Mouse (Mus musculus): ENCODE measurements at regions not wholly inside any gene's neighbourhood (a gene's known extent, or its start where the extent isn't known, plus 50 kb on each side); places are given as distances from the start of the nearest gene placed in this dataset.

DNA sequence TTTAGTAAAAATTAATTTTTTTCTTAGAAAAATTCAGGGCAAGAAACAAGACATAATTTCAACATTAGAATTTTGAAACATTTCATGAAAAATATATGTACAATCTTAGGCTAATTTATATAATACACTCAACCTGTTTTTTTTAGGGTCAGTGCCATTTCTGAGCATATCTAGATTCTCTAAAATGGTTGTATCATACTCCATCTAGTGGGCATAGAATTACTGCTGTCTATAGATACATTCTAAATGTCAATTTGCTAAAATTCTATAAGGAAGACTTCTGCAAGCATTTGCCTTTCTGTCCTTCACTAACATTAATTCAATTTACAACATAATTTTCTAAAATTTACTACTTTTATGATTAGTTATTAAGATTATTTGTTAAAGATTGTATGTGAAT lies 507.7 kb downstream of the Zbbx start:
- peak; percentile 7 for DNase-seq (ENCODE audit: low read depth, low spot score)

DNA sequence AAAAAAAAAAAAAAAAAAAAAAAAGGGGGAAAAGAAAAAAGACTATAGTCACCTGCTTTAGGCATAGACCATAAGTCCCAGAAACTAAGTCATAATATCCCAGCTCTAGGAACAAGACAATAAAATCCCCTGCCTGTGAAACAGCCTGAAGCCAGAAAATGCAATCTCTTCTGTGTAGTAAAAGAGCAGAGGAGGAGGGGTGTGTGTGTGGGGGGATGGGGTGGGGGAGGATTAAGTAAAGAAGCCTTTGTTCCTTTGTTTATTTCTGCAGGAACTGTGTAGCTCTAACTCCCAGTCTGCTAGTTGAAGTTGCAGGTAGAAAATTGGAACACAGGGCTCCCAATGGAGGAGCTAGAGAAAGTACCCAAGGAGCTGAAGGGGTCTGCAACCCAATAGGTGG lies 532.2 kb downstream of the Zbbx start:
- DNase-seq (ENCODE audit: low read depth, low spot score), result no peak

DNA sequence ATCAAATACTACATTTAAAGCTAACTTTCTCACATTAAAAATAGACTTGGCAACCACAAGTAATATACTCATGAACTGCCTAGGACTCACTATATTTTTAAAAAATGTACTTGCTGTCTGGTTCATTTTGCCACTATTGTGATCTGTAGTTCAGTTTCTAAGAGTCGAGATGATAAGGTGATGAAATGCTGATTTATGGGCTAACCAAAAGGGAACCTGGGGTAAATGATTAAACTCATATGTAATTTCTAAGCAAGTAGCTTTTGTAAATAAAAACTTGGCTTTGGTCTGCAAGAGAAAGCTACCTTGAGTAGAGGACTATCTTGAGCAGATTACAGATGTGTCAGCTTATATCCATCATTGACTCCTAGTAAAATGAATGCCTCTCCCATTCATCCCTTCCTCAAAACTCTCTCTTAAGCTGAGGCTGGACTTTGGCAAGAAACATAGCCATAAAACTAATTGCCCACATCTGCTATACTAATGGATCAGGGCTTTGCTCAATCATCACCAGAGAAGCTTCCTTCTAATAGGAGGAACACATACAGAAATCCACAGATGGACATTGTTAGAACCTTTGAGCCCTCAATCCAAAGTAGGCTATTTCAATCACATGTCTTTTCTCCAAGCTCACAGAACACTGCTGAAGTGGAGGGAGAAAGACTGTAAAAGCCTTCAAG lies 563.4 kb downstream of the Zbbx start:
- DNase-seq (ENCODE audit: low read depth, low spot score), result no peak

DNA sequence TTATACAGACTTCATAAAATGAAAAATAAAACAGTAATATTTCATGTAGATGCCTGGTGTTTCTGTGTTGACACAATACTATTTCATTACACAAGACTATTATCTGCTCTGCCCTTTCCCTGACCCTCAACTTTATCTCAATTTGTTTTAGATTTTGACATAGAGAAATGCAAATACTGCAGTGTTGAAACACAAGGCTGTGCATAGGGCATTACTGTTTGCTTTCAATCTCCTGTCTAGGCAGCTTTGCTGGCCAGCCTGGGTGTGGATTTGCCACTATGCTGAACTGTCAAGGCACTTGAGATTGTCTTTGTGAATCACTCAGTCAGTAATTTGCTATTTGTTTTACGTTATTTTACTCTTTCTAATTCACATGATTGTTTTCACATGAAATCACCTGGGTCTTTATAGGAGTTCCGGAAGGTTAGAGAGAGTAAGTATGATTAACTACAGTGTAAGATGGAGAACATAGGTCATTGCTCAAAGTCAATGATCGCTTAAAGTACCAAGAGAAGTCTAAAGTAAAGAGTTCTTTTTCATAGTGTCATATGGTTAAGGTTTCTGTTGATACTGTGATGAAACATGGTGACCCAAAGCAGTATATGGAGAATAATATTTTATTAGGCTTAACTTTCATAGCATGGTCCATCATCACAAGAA lies 576.0 kb downstream of the Zbbx start:
- no peak for DNase-seq (ENCODE audit: low read depth, low spot score)

DNA sequence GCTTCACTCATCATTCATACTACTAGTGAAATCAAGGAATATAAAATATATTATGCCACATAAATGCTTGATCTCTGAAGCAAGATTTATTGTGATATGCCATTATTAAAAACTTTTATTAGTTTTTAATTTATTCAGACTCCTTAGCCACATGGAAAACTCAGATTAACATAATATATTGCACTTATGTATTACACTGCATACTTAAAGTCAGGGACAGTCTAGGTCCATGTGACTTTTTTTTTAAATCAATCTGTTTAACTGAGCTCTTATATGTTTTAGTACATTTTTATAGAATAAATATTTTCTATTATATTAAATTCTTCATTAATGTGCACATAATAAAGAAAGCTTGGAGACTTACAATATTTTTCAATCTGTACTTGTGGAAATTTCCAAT lies 599.7 kb downstream of the Zbbx start:
- no peak for DNase-seq (ENCODE audit: low read depth, low spot score)

DNA sequence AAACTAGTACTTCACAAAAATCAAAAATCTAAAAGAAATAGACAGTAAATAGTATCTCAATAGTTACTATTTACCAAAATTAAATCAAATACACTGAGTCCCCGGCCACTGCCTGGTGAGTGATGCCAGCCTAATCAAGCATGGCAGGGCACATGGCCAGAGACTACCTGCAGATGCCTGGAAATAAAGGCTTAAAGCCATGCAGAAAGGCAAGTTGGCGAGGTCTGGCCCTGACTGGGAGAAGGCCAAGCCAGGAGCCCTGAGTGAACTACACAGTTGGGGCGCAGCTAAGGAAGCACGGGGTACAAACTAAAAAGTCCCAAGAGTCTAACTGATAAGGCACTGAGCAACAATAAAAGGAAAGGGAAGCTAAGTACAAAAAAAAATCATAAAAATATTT lies 630.0 kb downstream of the Zbbx start:
- DNase-seq (ENCODE audit: low read depth, low spot score), result no peak

DNA sequence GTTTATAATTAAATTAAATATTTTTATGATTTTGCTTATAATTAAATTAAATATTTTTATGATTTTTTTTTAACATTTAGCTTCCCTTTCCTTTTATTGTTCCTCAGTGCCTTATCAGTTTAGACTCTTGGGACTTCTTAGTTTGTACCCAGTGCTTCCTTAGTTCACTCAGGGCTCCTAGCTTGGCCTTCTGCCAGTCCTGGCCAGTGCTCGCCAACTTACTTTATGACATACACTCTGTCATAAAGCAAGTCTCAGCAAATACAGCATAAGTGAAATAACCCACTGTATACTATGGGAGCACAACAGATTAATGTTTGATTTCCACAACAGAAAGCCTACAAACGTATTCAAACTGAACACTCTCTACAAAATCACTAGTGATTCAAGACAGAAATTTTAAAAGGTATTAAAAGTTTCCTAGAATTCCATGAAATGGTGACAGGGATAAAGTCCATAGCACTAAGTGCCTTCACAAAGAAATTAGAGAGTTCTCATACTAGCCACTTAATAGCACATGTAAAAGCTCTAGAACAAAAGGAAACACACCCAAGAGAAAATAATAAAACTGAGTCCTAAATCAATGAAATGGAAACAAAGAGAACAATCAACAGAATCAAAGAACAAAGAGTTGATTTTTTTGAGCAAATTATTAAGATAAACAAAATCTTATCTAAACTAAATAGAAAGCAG lies 630.7 kb downstream of the Zbbx start:
- no peak for DNase-seq (ENCODE audit: low read depth, low spot score)

DNA sequence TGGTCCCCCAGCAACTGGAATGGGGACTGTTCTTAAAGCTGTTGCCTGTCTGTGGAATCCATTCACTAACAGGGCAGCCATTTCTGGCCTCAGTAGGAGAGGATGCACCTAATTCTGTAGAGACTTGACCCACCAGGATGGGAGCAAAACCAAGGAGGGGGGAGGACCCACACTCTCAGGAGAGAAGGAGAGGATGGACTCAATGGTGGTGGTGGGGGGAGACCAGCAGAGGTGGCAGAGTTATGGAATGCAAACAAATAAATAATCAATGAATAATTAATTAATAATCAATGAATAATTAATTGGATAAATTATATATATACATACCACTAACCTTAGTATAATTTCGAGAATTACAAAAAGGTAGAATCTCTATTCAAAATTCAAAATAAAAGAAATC lies 681.1 kb downstream of the Zbbx start:
- DNase-seq (ENCODE audit: low read depth, low spot score), result no peak
